Mouse (Mus musculus) MEL (cell line): ENCODE results near the gene Tyro3. TPM values are rescaled to one million over a fixed set of nuclear protein-coding genes. Genes with fewer than 3 reads are reported as not detected.

Experiments used
- DNase-seq: peaks from one replicate; pipeline ENCODE4 v3.0.0; 2011; ENCODE audit warnings: low read depth, low spot score
- H3K27ac ChIP-seq: 2 replicates; pipeline ENCODE4 v1.5.1; 2012; ENCODE audit warnings: low read depth, mild to moderate bottlenecking, control low read depth, low read length, moderate library complexity; ENCODE audit not compliant: control insufficient read depth
- H3K27me3 ChIP-seq, 2 experiments: fragments of 150-350 bp in 1 of 2; sonication (generic) in 1 of 2; 2 replicates each; pipeline ENCODE4 v1.6.1; 2012; ENCODE audit warnings: low read length in 2 of 2, mild to moderate bottlenecking in 2 of 2, improper control_type of control experiment in 1 of 2, moderate library complexity in 1 of 2; ENCODE audit not compliant: insufficient read depth in 2 of 2, control insufficient read depth in 1 of 2
- H3K36me3 ChIP-seq, 2 experiments: 2 replicates each; pipeline ENCODE4 v1.6.1; 2012 to 2014; ENCODE audit warnings: low read length in 2 of 2, improper control_type of control experiment in 1 of 2, inconsistent platforms in 1 of 2, mild to moderate bottlenecking in 1 of 2; ENCODE audit not compliant: insufficient read depth in 2 of 2, control insufficient read depth in 1 of 2
- H3K4me1 ChIP-seq, 2 experiments: fragments of 150-350 bp in 1 of 2; sonication (generic) in 1 of 2; 2 replicates each; pipeline ENCODE4 v1.6.1; 2012; ENCODE audit warnings: low read length in 2 of 2, improper control_type of control experiment in 1 of 2, mild to moderate bottlenecking in 1 of 2; ENCODE audit not compliant: insufficient read depth in 2 of 2, control insufficient read depth in 1 of 2
- H3K4me3 ChIP-seq, 2 experiments: fragments of 150-350 bp in 1 of 2; sonication (generic) in 1 of 2; 2 replicates each; pipeline ENCODE4 v1.5.1; 2012; ENCODE audit warnings: low read depth in 2 of 2, low read length in 2 of 2, mild to moderate bottlenecking in 2 of 2, moderate library complexity in 2 of 2, control low read depth in 1 of 2, improper control_type of control experiment in 1 of 2; ENCODE audit not compliant: control insufficient read depth in 1 of 2, insufficient read depth in 1 of 2
- H3K79me2 ChIP-seq: 2 replicates; pipeline ENCODE4 v1.6.1; 2012; ENCODE audit warnings: mild to moderate bottlenecking, low read length, moderate library complexity; ENCODE audit not compliant: control insufficient read depth, poor library complexity, insufficient read depth
- H3K9ac ChIP-seq: 2 replicates; pipeline ENCODE4 v1.6.1; 2012; ENCODE audit warnings: low read depth, mild to moderate bottlenecking, control low read depth, low read length, moderate library complexity; ENCODE audit not compliant: control insufficient read depth, poor library complexity, severe bottlenecking
- H3K9me3 ChIP-seq: fragments of 150-350 bp; sonication (generic); replicated peaks from 2 replicates; pipeline ENCODE4 v1.6.1; 2012; ENCODE audit warnings: mild to moderate bottlenecking, low read length, improper control_type of control experiment, moderate library complexity; ENCODE audit not compliant: insufficient read depth
- CHD2 ChIP-seq: IDR thresholded peaks from 2 replicates; pipeline ENCODE4 v1.6.1; 2011; ENCODE audit warnings: low read length, improper control_type of control experiment
- CTCF ChIP-seq, 3 experiments: IDR thresholded peaks in 2 of 3; conservative IDR thresholded peaks in 1 of 3; 2 replicates each; pipeline ENCODE4 v1.5.1; 2011 to 2012; ENCODE audit warnings: low read length in 3 of 3, low read depth in 2 of 3, mild to moderate bottlenecking in 2 of 3, improper control_type of control experiment in 1 of 3, inconsistent platforms in 1 of 3, mixed read lengths in 1 of 3, moderate library complexity in 1 of 3; ENCODE audit not compliant: control insufficient read depth in 1 of 3, insufficient read depth in 1 of 3, poor library complexity in 1 of 3, severe bottlenecking in 1 of 3
- ELF1 ChIP-seq: IDR thresholded peaks from 2 replicates; pipeline ENCODE4 v1.6.1; 2014; ENCODE audit warnings: low read depth, mild to moderate bottlenecking, inconsistent platforms, low read length, improper control_type of control experiment, moderate library complexity
- GABPA ChIP-seq: IDR thresholded peaks from 2 replicates; pipeline ENCODE4 v1.6.1; 2012; ENCODE audit warnings: low read depth, mild to moderate bottlenecking, inconsistent platforms, low read length, improper control_type of control experiment, moderate library complexity
- HCFC1 ChIP-seq: IDR thresholded peaks from 2 replicates; pipeline ENCODE4 v1.6.1; 2012; ENCODE audit warnings: low read depth, mild to moderate bottlenecking, inconsistent platforms, low read length, improper control_type of control experiment, moderate library complexity
- MAX ChIP-seq: IDR thresholded peaks from 2 replicates; pipeline ENCODE4 v1.6.1; 2011; ENCODE audit warnings: low read length, improper control_type of control experiment
- MXI1 ChIP-seq: IDR thresholded peaks from 2 replicates; pipeline ENCODE4 v1.6.1; 2011; ENCODE audit warnings: mild to moderate bottlenecking, low read depth, low read length, improper control_type of control experiment
- MYB ChIP-seq: IDR thresholded peaks from 2 replicates; pipeline ENCODE4 v1.6.1; 2011; ENCODE audit warnings: mild to moderate bottlenecking, low read depth, low read length, improper control_type of control experiment
- NELFE ChIP-seq: IDR thresholded peaks from 2 replicates; pipeline ENCODE4 v1.6.1; 2011; ENCODE audit warnings: low read depth, low read length, improper control_type of control experiment
- POLR2A ChIP-seq, 2 experiments: IDR thresholded peaks; 2 replicates each; pipeline ENCODE4 v1.6.1; 2011 to 2012; ENCODE audit warnings: low read length in 2 of 2, mild to moderate bottlenecking in 2 of 2, control low read depth in 1 of 2, improper control_type of control experiment in 1 of 2, low read depth in 1 of 2, moderate library complexity in 1 of 2; ENCODE audit not compliant: control insufficient read depth in 1 of 2, insufficient read depth in 1 of 2, poor library complexity in 1 of 2
- POLR2AphosphoS5 ChIP-seq: IDR thresholded peaks from 2 replicates; pipeline ENCODE4 v1.6.1; 2012; ENCODE audit warnings: low read depth, borderline replicate concordance, mild to moderate bottlenecking, inconsistent platforms, low read length, moderate library complexity, mixed read lengths
- SIN3A ChIP-seq: IDR thresholded peaks from 2 replicates; pipeline ENCODE4 v1.6.1; 2012; ENCODE audit warnings: low read length, improper control_type of control experiment, inconsistent platforms
- TCF12 ChIP-seq: IDR thresholded peaks from 2 replicates; pipeline ENCODE4 v1.6.1; 2014; ENCODE audit warnings: low read depth, mild to moderate bottlenecking, inconsistent platforms, low read length, improper control_type of control experiment, moderate library complexity
- ZKSCAN1 ChIP-seq: IDR thresholded peaks from 2 replicates; pipeline ENCODE4 v1.6.1; 2012; ENCODE audit warnings: low read depth, mild to moderate bottlenecking, inconsistent platforms, low read length, improper control_type of control experiment, moderate library complexity
- polyA plus RNA-seq, 2 experiments: library from polyadenylated mRNA; stranded (reverse) in 1 of 2; unstranded in 1 of 2; fragments of >175 nt in 1 of 2; fragments of >200 nt in 1 of 2; gene quantifications; 2 replicates each; pipeline versions ENCODE4 v1.2.1 to v1.2.4; 2012; ENCODE audit warnings: low replicate concordance in 2 of 2, low read depth in 1 of 2; ENCODE audit not compliant: insufficient read length in 2 of 2, insufficient read depth in 1 of 2, missing spikeins in 1 of 2
- total RNA-seq: library from RNA; depleted of rRNA; stranded (reverse); fragments of 300-350 nt; gene quantifications from 2 replicates; pipeline ENCODE4 v1.2.3, GENCODE M21; 2012

Tyro3 gene
- total and polyA plus RNA-seq, 3 experiments: 11.2 to 15.2 TPM; not detected in 1

DNA sequence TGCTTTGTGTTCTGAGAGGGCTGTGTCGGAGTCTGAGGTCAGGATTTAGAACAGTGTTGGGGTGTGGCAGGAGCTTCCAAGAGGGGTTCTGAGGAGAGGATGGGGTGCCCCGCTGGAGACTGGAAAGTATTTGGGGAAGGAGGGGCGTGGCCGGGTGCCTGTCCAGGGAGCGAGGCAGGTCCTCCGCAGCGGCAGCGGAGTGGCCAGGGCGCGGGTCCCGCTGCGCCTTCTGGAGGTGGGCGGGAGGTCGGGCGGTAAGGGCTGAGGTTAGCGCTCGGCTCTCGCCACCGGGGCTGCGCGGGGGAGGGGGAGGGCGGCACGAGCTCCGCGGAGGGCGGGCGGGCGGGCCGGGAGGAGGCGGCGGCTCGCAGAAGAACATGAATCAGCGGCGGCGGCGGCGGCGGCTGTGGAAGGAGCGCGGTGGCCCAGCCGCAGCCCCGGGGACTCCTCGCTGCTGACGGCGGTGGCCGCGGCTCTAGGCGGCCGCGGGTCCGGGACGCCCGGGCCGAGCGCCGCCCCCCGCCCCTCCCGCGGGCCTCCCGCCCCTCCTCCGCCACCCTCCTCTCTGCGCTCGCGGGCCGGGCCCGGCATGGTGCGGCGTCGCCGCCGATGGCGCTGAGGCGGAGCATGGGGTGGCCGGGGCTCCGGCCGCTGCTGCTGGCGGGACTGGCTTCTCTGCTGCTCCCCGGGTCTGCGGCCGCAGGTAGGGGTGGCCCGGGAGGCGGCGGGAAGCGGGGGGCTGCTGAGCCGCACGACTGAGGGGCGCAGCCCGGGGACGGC lies 1.8 kb downstream of the Tyro3 start:
- Histone ChIP-seq H3K4me1 (peaks cover 2 to 12% of the 10 kb centered on the region in 2 experiments; a peak in 3 of 4 replicates), H3K79me2 (peaks cover 3% of the 10 kb centered on the region; the same call in 1 of the 2 replicates), H3K36me3 (0 out of 4 replicates have a peak, but pooled peaks cover 0 to 4% of the 10 kb centered on the region in 2 experiments), H3K27ac (no peak overlapping the region), H3K9ac (peak overlapping the region; percentile 83), H3K4me3 (peak overlapping the region; percentile 51 to 57), H3K27me3 (peaks cover 0 to 4% of the 10 kb centered on the region in 2 experiments; a peak in 1 of 4 replicates), H3K9me3 (no peaks in the 10 kb centered on the region)
- peak; percentile 51 for DNase-seq
- TF ChIP-seq POLR2A (IDR thresholded peaks at IDR 0.05; ENCODE audit: control insufficient read depth in 1 of 2, insufficient read depth in 1 of 2, low read depth in 1 of 2, low read length in 2 of 2, poor library complexity in 1 of 2) (0 out of 4 replicates have a peak, but pooled peaks of 1 of the 2 experiments have one; percentile 6), MXI1 (0 out of 2 replicates have a peak, but pooled peaks have one; percentile 7), NELFE (no peak), POLR2AphosphoS5 (no peak), MYB (no peak), ZKSCAN1 (no peak)

DNA sequence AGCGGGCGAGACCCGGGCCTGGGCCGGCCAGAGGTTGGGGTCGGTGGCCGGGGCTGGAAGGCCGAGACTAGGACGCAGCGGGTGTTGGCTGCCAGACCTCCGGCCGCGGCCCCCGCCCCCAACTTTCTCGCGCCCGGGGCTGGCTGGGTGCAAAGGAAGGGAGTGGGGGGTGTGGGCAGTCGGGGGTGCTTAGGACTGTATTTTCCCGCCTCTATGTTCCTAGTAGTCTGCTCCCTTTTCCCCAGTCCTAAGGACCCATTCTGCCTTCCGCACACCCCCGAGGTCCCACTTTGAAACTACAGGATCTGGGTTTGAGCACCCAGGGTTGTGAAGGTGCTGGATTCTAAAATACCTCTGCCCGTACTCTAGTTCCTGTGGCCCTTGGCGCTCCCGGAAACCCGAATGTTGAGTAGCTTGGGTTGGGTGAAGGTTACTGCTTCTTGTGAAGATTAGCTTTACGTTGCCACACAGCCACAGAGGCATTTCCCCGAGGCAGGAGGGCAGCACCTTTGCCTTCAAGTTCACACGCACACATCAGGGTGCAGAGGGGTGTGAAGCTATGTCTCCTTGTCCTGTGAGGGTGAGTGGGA lies 2.5 kb downstream of the Tyro3 start:
- Histone ChIP-seq H3K4me3 (peak overlapping the region; percentile 49 to 57), H3K9ac (peak overlapping the region; percentile 83), H3K27ac (no peak overlapping the region), H3K36me3 (0 out of 4 replicates have a peak, but pooled peaks cover 0 to 4% of the 10 kb centered on the region in 2 experiments), H3K79me2 (peaks cover 3% of the 10 kb centered on the region; the same call in 1 of the 2 replicates), H3K27me3 (no peaks in the 10 kb centered on the region), H3K4me1 (peaks cover 2 to 12% of the 10 kb centered on the region in 2 experiments; a peak in 3 of 4 replicates), H3K9me3 (no peaks in the 10 kb centered on the region)
- 0 out of 2 replicates have a peak, but pooled peaks have one; percentile 19 for TF ChIP-seq HCFC1
- TF ChIP-seq SIN3A: 0 out of 2 replicates have a peak, but pooled peaks have one; percentile 15
- 0 out of 2 replicates have a peak, but pooled peaks have one; percentile 11 for TF ChIP-seq TCF12
- peak; percentile 14; the same call in 1 of the 2 replicates for TF ChIP-seq ELF1
- TF ChIP-seq GABPA: no peak
- no peak for TF ChIP-seq CHD2
- TF ChIP-seq CTCF (IDR thresholded peaks at IDR 0.05 in 2 of 3, conservative IDR thresholded peaks at IDR 0.05 in 1 of 3; ENCODE audit: control insufficient read depth in 1 of 3, insufficient read depth in 1 of 3, low read depth in 2 of 3, low read length in 3 of 3, poor library complexity in 1 of 3, severe bottlenecking in 1 of 3): no peak
- TF ChIP-seq MAX: no peak
- 0 out of 2 replicates have a peak, but pooled peaks have one; percentile 4 for TF ChIP-seq MXI1
- 0 out of 4 replicates have a peak, but pooled peaks of 1 of the 2 experiments have one; percentile 18 for TF ChIP-seq POLR2A (IDR thresholded peaks at IDR 0.05; ENCODE audit: control insufficient read depth in 1 of 2, insufficient read depth in 1 of 2, low read depth in 1 of 2, low read length in 2 of 2, poor library complexity in 1 of 2)
- DNase-seq: peak; percentile 64
